Mouse (Mus musculus) liver, postnatal 0 days (tissue): ENCODE results near the gene Arrb1. TPM values are rescaled to one million over a fixed set of nuclear protein-coding genes. Genes with fewer than 3 reads are reported as not detected.

ENCODE experiments used
- ATAC-seq: fragments of 200-750 bp; cut with Nextera tagmentation; 2 replicates; pipeline ENCODE4 v1.8.0; 2017; ENCODE audit warnings: mild to moderate bottlenecking, moderate library complexity
- DNase-seq: peaks from one replicate; pipeline ENCODE4 v3.0.0-alpha.2; 2016
- H3K27ac ChIP-seq: fragments of 300-500 bp; sonication (generic); 2 replicates; pipeline ENCODE4 v1.5.1; 2014; ENCODE audit warnings: antibody characterized with exemption, moderate library complexity, mild to moderate bottlenecking, low read depth
- H3K27me3 ChIP-seq: fragments of 300-500 bp; sonication (generic); 2 replicates; pipeline ENCODE4 v1.6.1; 2014; ENCODE audit warnings: low read length, control low read depth, mixed read lengths; ENCODE audit not compliant: insufficient read depth
- H3K36me3 ChIP-seq: fragments of 300-500 bp; sonication (generic); replicated peaks from 2 replicates; pipeline ENCODE4 v1.6.1; 2014; ENCODE audit warnings: mild to moderate bottlenecking, control low read depth, low read length, moderate library complexity, mixed read lengths; ENCODE audit not compliant: insufficient read depth
- H3K4me1 ChIP-seq: fragments of 300-500 bp; sonication (generic); 2 replicates; pipeline ENCODE4 v1.6.1; 2014; ENCODE audit warnings: antibody characterized with exemption, mild to moderate bottlenecking, control low read depth; ENCODE audit not compliant: insufficient read depth
- H3K4me2 ChIP-seq: fragments of 300-500 bp; sonication (generic); 2 replicates; pipeline ENCODE4 v1.6.1; 2014; ENCODE audit warnings: low read depth, mild to moderate bottlenecking, low read length, moderate library complexity, mixed read lengths
- H3K4me3 ChIP-seq: fragments of 300-500 bp; sonication (generic); 2 replicates; pipeline ENCODE4 v1.5.1; 2014; ENCODE audit warnings: low read depth, low read length
- H3K9ac ChIP-seq: fragments of 300-500 bp; sonication (generic); replicated peaks from 2 replicates; pipeline ENCODE4 v1.6.1; 2014; ENCODE audit warnings: mild to moderate bottlenecking, moderate library complexity
- H3K9me3 ChIP-seq: fragments of 300-500 bp; sonication (generic); 2 replicates; pipeline ENCODE4 v1.6.1; 2016; ENCODE audit warnings: mild to moderate bottlenecking, control low read depth, low read length, mixed read lengths
- CTCF ChIP-seq: sonication (generic); IDR thresholded peaks from 2 replicates; pipeline ENCODE4 v1.5.1; 2016; ENCODE audit warnings: antibody characterized with exemption, low read depth
- EP300 ChIP-seq: IDR thresholded peaks from 2 replicates; pipeline ENCODE4 v1.6.1; 2016; ENCODE audit warnings: antibody characterized with exemption, low read depth, mild to moderate bottlenecking
- WGBS: fragments of 180-500 bp; shearing (Covaris S2); extraction: QIAGEN DNeasy Blood & Tissue Kit; methylation state at CpG from one replicate; pipeline ENCODE4 v1.1.7; 2014; ENCODE audit not compliant: insufficient replicate concordance; 5-methylcytosine and 5-hydroxymethylcytosine counted together
- polyA plus RNA-seq: library from polyadenylated mRNA; unstranded; fragments of >200 nt; fragmentation: Nextera tagmentation; extraction: Ambion mirVana; gene quantifications from 2 replicates; pipeline ENCODE4 v1.2.1, GENCODE M21; 2015

Gene Arrb1
- polyA plus RNA-seq, 1 experiment from 2014 or later: 21.8 TPM

DNA sequence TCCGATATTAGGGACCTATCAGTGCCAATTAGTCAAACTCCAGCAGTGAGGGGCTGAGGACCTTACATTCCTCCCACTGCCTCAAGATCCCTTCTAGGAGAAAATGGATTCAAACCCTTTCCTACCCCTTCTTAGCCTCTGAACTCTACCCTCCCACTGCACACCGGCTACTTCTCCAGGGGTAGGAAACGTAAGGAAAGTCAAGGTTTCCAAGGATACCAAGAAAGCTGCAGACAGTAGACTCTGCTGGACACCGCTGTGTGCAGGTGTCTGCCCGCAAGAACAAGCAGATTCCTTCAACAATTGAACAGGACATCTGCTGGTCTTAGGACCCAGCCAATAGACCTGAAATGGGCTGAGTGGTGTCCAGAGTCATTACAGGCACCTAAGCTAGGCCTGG lies 765 bp upstream of the Arrb1 start:
- H3K36me3 ChIP-seq: no peaks in the 10 kb centered on the region
- H3K4me1 ChIP-seq: peaks cover 73% of the 10 kb centered on the region
- peak overlapping the region; percentile 97 for H3K4me2 ChIP-seq
- 51% methylated on average over 5 of the region's 5 CpGs for WGBS
- H3K9me3 ChIP-seq: no peaks in the 10 kb centered on the region
- peak overlapping the region; percentile 89 for H3K27ac ChIP-seq
- no peak for DNase-seq
- no peak for ATAC-seq
- H3K9ac ChIP-seq: no peak overlapping the region
- TF ChIP-seq CTCF: no peak
- TF ChIP-seq EP300: no peak
- no peak overlapping the region for H3K4me3 ChIP-seq
- H3K27me3 ChIP-seq: no peaks in the 10 kb centered on the region

DNA sequence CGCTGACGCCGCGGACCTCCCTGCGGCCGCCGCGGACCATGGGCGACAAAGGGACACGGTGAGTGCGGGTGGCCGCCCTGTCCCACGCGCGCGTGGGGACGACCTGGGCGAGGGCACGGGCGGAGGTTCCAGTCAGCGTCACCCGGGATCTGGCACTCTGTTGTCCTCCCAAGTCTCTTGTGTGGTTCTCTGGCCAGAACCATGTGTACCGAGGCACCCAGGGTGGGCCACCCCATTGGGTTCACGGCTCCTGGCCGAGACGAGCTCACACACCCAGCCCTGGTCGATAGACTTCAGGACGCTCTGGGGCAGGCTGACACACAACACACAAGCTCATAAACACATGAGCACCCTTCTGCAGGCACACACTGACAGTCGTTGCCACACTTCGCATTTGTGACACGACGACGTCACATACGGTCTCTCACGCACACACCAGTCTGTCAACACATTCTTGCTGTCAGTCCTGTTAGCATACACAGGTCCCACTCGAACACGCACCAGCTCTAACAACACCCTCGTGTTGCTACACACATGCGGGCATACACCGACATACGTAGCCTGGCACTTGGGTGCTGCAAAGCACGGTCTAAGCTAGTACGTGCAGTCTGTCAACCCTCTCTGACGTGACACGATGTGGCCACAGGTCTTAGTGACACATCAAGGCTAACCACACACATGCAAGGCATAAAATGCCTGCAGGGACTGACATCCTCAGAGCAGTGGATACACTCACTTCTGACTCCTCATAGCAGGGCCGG lies 655 bp downstream of the Arrb1 start:
- Histone ChIP-seq H3K27me3 (no peaks in the 10 kb centered on the region), H3K4me1 (peaks cover 74% of the 10 kb centered on the region), H3K36me3 (no peaks in the 10 kb centered on the region), H3K4me3 (peak overlapping the region; percentile 77), H3K9me3 (no peaks in the 10 kb centered on the region), H3K4me2 (peak overlapping the region; percentile 97), H3K9ac (peak overlapping the region; percentile 93), H3K27ac (peak overlapping the region; percentile 89)
- ATAC-seq (peak; percentile 43), DNase-seq (peak; percentile 64)
- WGBS: 4% methylated on average over 40 of the region's 46 CpGs
- TF ChIP-seq CTCF (no peak), EP300 (no peak)

DNA sequence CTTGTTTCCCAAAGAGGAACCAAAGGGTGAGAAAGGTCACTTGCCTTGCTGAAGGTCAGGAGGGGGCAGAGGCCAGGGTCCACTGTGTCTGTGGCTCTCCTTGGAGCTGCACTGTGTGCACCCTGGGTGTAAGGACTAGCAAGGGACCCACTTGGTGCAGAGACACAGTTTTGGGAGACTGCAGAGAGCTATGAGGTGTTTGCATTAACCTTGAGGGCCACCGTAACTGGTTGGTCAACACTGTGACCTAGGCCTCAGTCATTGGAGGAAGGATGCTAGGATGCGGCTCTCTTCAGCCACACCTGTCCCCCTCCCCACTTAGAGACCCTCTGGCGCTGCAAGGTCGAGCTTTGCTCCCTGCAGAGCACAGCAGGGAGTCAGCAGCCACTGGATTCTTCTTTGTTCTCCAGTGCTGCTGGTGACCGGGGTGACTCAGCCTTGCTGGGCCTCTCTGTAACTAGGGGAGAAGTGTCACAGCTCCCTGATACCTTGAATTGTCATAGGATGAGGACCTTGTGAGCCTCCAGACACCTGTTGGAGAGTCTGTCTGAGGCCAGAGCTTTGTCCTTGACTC lies 2.0 kb downstream of the Arrb1 start:
- peak overlapping the region; percentile 97 for H3K4me2 ChIP-seq
- H3K36me3 ChIP-seq: no peaks in the 10 kb centered on the region
- peak overlapping the region; percentile 89; the same call in 1 of the 2 replicates for H3K27ac ChIP-seq
- ATAC-seq (no peak), DNase-seq (no peak)
- H3K9ac ChIP-seq: peak overlapping the region; percentile 16; the same call in 1 of the 2 replicates
- H3K4me3 ChIP-seq: peak overlapping the region; percentile 77
- no peak for TF ChIP-seq CTCF
- TF ChIP-seq EP300: no peak
- 54% methylated on average over 5 of the region's 5 CpGs for WGBS
- no peaks in the 10 kb centered on the region for H3K27me3 ChIP-seq
- H3K4me1 ChIP-seq: peaks cover 60% of the 10 kb centered on the region
- no peaks in the 10 kb centered on the region for H3K9me3 ChIP-seq

GRCm38 (mm10) chr7:99538421-99538820 lies 3.2 kb downstream of the Arrb1 start:
- Histone ChIP-seq H3K4me3 (no peak overlapping the region), H3K36me3 (0 out of 2 replicates have a peak, but pooled peaks cover 2% of the 10 kb centered on the region), H3K4me1 (peaks cover 54% of the 10 kb centered on the region), H3K4me2 (no peak overlapping the region), H3K27ac (no peak overlapping the region), H3K9me3 (no peaks in the 10 kb centered on the region), H3K27me3 (no peaks in the 10 kb centered on the region), H3K9ac (no peak overlapping the region)
- TF ChIP-seq CTCF: no peak
- no peak for TF ChIP-seq EP300
- WGBS: 77% methylated on average over 4 of the region's 4 CpGs
- DNase-seq (no peak), ATAC-seq (no peak)

DNA sequence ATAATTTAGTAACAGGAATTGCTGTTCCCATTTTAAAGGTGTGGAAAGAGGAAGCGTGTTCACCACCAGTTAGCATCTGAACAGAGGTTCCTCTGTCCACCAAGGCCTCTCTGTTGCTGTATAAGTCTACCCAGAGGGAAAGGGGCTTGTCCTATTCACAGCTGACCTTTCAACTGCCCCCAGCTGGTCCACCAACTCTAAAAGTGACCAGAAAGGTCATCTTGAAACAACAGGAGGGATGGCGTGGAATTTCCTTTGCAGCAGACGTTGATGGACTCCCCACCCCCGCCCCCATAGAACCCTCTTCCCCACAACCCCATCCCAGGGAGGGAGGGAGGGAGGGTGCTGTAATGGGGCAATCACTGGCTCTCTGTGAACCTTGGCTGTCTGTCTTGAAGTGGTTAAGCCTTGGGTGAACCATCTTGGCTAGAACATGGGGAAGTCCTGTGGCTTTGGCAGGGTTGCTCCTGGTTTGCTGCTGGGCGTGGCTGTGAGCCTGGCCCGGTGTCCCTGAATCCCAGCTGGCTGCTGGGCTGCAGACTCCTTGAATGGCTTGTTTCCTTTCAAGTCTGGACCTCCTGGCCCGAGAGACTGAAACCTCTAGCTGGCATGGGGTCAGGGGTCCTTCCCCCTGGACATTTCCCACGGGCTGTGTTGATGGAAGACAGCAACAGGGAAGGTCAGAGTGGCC lies 4.1 kb downstream of the Arrb1 start:
- no peak for DNase-seq
- Histone ChIP-seq H3K27me3 (no peaks in the 10 kb centered on the region), H3K9ac (no peak overlapping the region; the same call in 1 of the 2 replicates), H3K4me1 (peaks cover 46% of the 10 kb centered on the region), H3K27ac (peak overlapping the region; percentile 41), H3K9me3 (no peaks in the 10 kb centered on the region), H3K4me3 (no peak overlapping the region), H3K36me3 (0 out of 2 replicates have a peak, but pooled peaks cover 2% of the 10 kb centered on the region), H3K4me2 (peak overlapping the region; percentile 24; the same call in 1 of the 2 replicates)
- 32% methylated on average over 8 of the region's 8 CpGs for WGBS
- no peak for TF ChIP-seq CTCF
- TF ChIP-seq EP300: no peak
- no peak for ATAC-seq

DNA sequence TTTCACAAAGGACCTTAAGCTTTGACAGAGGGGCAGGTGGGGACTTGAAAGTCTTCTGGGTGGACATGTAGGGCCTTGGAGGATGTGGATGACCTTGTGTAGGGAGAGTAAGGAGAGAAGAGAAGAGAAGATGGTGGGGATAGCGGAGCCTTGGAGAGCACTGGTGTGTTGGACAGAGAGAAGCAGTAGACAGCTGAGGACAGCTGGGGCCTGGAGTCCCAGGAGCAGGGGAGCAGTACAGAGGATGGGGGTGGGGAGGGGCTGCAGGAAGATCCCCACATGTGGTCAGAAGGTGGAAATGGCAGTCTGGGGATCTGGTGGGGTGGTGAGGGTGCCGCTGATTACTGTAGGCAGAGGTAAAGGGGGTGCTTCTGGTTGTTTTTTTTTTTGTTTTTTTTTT lies 4.8 kb downstream of the Arrb1 start:
- H3K9ac ChIP-seq: no peak overlapping the region; the same call in 1 of the 2 replicates
- H3K9me3 ChIP-seq: no peaks in the 10 kb centered on the region
- H3K27ac ChIP-seq: peak overlapping the region; percentile 41; the same call in 1 of the 2 replicates
- no peak overlapping the region for H3K4me3 ChIP-seq
- TF ChIP-seq EP300: no peak
- no peak for TF ChIP-seq CTCF
- H3K36me3 ChIP-seq: 0 out of 2 replicates have a peak, but pooled peaks cover 2% of the 10 kb centered on the region
- H3K4me2 ChIP-seq: peak overlapping the region; percentile 24
- ATAC-seq (no peak), DNase-seq (no peak)
- WGBS: 83% methylated on average over 2 of the region's 2 CpGs
- peaks cover 45% of the 10 kb centered on the region for H3K4me1 ChIP-seq
- no peaks in the 10 kb centered on the region for H3K27me3 ChIP-seq
